ENCODE assay signal across 8 mouse cellular contexts in genomic region chr2:90579038-90579727, GRCm38 (mm10). TPM values are rescaled to one million over a fixed set of nuclear protein-coding genes. Genes with fewer than 3 reads are reported as not detected.
DNase-seq lines count a peak whose midpoint lies in the region; ATAC-seq and TF ChIP-seq lines count a peak whose summit lies in the region.

No protein-coding gene starts in this region.

- 0 out of 2 replicates have a peak, but pooled peaks have one; percentile 24 for TF ChIP-seq POLR2A in cortical plate, adult 2 months (IDR thresholded peaks at IDR 0.05; ENCODE audit: extremely low read depth, insufficient read depth, low read length)

- peak; percentile 23 for ATAC-seq in hindbrain, embryonic 11.5 days (ENCODE audit: low FRiP score)
- no peak; the same call in 1 of the 2 replicates for ATAC-seq in liver, embryonic 16.5 days (ENCODE audit: low read depth)
- no peak for ATAC-seq in stomach, embryonic 16.5 days (ENCODE audit: insufficient read depth, low FRiP score)

- H3K9ac ChIP-seq in hindbrain, embryonic 11.5 days (ENCODE audit: low read depth, low read length), result peak overlapping the region; percentile 86
- peak overlapping the region; percentile 90 for H3K9ac ChIP-seq in liver, embryonic 16.5 days (ENCODE audit: low read depth, low read length)
- peak overlapping the region; percentile 87 for H3K9ac ChIP-seq in stomach, embryonic 16.5 days (ENCODE audit: low read length)

- peaks cover 13% of the 10 kb centered on the region for H3K4me1 ChIP-seq in E14TG2a.4 (replicated peaks; ENCODE audit: low read depth, low read length)
- H3K4me1 ChIP-seq in cortical plate, adult 2 months (ENCODE audit: control insufficient read depth, insufficient read depth, low read length), result peaks cover 7% of the 10 kb centered on the region; the same call in 1 of the 2 replicates
- no peaks in the 10 kb centered on the region for H3K4me1 ChIP-seq in hindbrain, embryonic 11.5 days (replicated peaks; ENCODE audit: control insufficient read depth, insufficient read depth, low read length)
- peaks cover 55% of the 10 kb centered on the region for H3K4me1 ChIP-seq in liver, embryonic 16.5 days (ENCODE audit: control insufficient read depth, low read depth, low read length)
- peaks cover 9% of the 10 kb centered on the region; the same call in 1 of the 2 replicates for H3K4me1 ChIP-seq in stomach, embryonic 16.5 days (ENCODE audit: control insufficient read depth, insufficient read depth, low read length)

- DNase-seq in layer of hippocampus, adult 11-12 months (ENCODE audit: low spot score), result peak; percentile 55
- DNase-seq in layer of hippocampus, postnatal 25 days (ENCODE audit: extremely low spot score in 1 of 2, low spot score in 1 of 2), result no peak
- peak; percentile 24 for DNase-seq in hindbrain, embryonic 11.5 days (ENCODE audit: low spot score)
- no peak for DNase-seq in gastrocnemius, postnatal 14 days

- no peaks in the 10 kb centered on the region for H3K36me3 ChIP-seq in E14TG2a.4 (ENCODE audit: insufficient read depth, low read length)
- no peaks in the 10 kb centered on the region for H3K36me3 ChIP-seq in hindbrain, embryonic 11.5 days (ENCODE audit: control insufficient read depth, insufficient read depth, low read length)
- no peaks in the 10 kb centered on the region for H3K36me3 ChIP-seq in liver, embryonic 16.5 days (ENCODE audit: control insufficient read depth, insufficient read depth)
- no peaks in the 10 kb centered on the region for H3K36me3 ChIP-seq in stomach, embryonic 16.5 days (ENCODE audit: control insufficient read depth, insufficient read depth, low read length)

- peak overlapping the region; percentile 97 for H3K4me2 ChIP-seq in hindbrain, embryonic 11.5 days (replicated peaks; ENCODE audit: low read depth, low read length)
- peak overlapping the region; percentile 100 for H3K4me2 ChIP-seq in liver, embryonic 16.5 days (ENCODE audit: low read depth, low read length)
- peak overlapping the region; percentile 95 for H3K4me2 ChIP-seq in stomach, embryonic 16.5 days (ENCODE audit: low read depth, low read length)

- TF ChIP-seq CTCF in E14TG2a.4 (conservative IDR thresholded peaks at IDR 0.05; ENCODE audit: low read length), result no peak
- no peak for TF ChIP-seq CTCF in cortical plate, adult 2 months (IDR thresholded peaks at IDR 0.05; ENCODE audit: extremely low read depth, insufficient read depth, low read length)

- peaks cover 35% of the 10 kb centered on the region for H3K27me3 ChIP-seq in E14TG2a.4 (ENCODE audit: insufficient read depth, low read length)
- no peaks in the 10 kb centered on the region for H3K27me3 ChIP-seq in hindbrain, embryonic 11.5 days (ENCODE audit: control insufficient read depth, insufficient read depth, low read length)
- H3K27me3 ChIP-seq in liver, embryonic 16.5 days (ENCODE audit: control insufficient read depth, insufficient read depth, low read depth, low read length), result no peaks in the 10 kb centered on the region
- no peaks in the 10 kb centered on the region for H3K27me3 ChIP-seq in stomach, embryonic 16.5 days (ENCODE audit: control insufficient read depth, insufficient read depth, low read length)

- peak overlapping the region; percentile 93 for H3K4me3 ChIP-seq in E14TG2a.4 (replicated peaks; ENCODE audit: low read length)
- H3K4me3 ChIP-seq in cortical plate, adult 2 months (ENCODE audit: insufficient read depth, low read length), result peak overlapping the region; percentile 95
- H3K4me3 ChIP-seq in hindbrain, embryonic 11.5 days (ENCODE audit: low read depth, low read length), result peak overlapping the region; percentile 84
- H3K4me3 ChIP-seq in liver, embryonic 16.5 days (ENCODE audit: low read depth, low read length), result peak overlapping the region; percentile 81
- peak overlapping the region; percentile 93 for H3K4me3 ChIP-seq in stomach, embryonic 16.5 days (replicated peaks; ENCODE audit: low read length)

- no peaks in the 10 kb centered on the region for H3K9me3 ChIP-seq in E14TG2a.4 (ENCODE audit: low read length)
- H3K9me3 ChIP-seq in hindbrain, embryonic 11.5 days (ENCODE audit: control insufficient read depth, low read length), result no peaks in the 10 kb centered on the region
- no peaks in the 10 kb centered on the region for H3K9me3 ChIP-seq in liver, embryonic 16.5 days (replicated peaks; ENCODE audit: control insufficient read depth, low read length)
- no peaks in the 10 kb centered on the region for H3K9me3 ChIP-seq in stomach, embryonic 16.5 days (replicated peaks; ENCODE audit: control insufficient read depth, low read length)

- intact Hi-C loops in gastrocnemius, postnatal 14 days (cut with DNase I; ENCODE audit: low total_unique reads), result no loop called here

- H3K27ac ChIP-seq in cortical plate, adult 2 months (ENCODE audit: insufficient read depth, low read length), result peak overlapping the region; percentile 98
- H3K27ac ChIP-seq in hindbrain, embryonic 11.5 days (ENCODE audit: low read depth, low read length), result no peak overlapping the region
- H3K27ac ChIP-seq in liver, embryonic 16.5 days (ENCODE audit: low read length), result peak overlapping the region; percentile 76
- peak overlapping the region; percentile 88 for H3K27ac ChIP-seq in stomach, embryonic 16.5 days (ENCODE audit: low read length)

- WGBS in hindbrain, embryonic 11.5 days, result 1% methylated on average over 23 of the region's 23 CpGs
- WGBS in liver, embryonic 16.5 days (ENCODE audit: insufficient replicate concordance), result 2% methylated on average over 22 of the region's 23 CpGs
- 1% methylated on average over 23 of the region's 23 CpGs for WGBS in stomach, embryonic 16.5 days

RNA-seq across cellular contexts. Expression of gene Ptprj, which starts 1.3 kb away (rescaled TPM):
- total RNA-seq in layer of hippocampus, postnatal 25 days (2021), result 100 to 1,000 TPM; 118 to 129 TPM
- polyA plus RNA-seq in cortical plate, adult 2 months (2012; rRNA removed), result 36.9 and 40.2 TPM in 2 replicates
- polyA plus RNA-seq in hindbrain, embryonic 11.5 days (2014; fragmentation: Nextera tagmentation; extraction: Ambion mirVana), result 2.4 and 2.9 TPM in 2 replicates
- polyA plus RNA-seq in liver, embryonic 16.5 days (2015; fragmentation: Nextera tagmentation; extraction: Ambion mirVana), result 2.1 and 2.2 TPM in 2 replicates
- 4.1 and 5.0 TPM in 2 replicates for polyA plus RNA-seq in stomach, embryonic 16.5 days (2015; fragmentation: Nextera tagmentation; extraction: Ambion mirVana)
- 1 to 10 TPM; 6.5 to 6.6 TPM for total RNA-seq in gastrocnemius, postnatal 14 days (2021)

Comparison
In these comparisons a context has a peak if more than half of its experiments do, and no peak if none do; other contexts are left out.
1. DNase-seq: peak in layer of hippocampus, adult 11-12 months (single experiment) and hindbrain, embryonic 11.5 days (single experiment); none in layer of hippocampus, postnatal 25 days (0 of 2) and gastrocnemius, postnatal 14 days (single experiment).
2. Peak in every context shown above with its lines, with median percentiles within 50 percentile points of each other: H3K4me3 ChIP-seq, H3K4me2 ChIP-seq and H3K9ac ChIP-seq.